ENCODE assay signal across 8 mouse cellular contexts in the genomic region with DNA sequence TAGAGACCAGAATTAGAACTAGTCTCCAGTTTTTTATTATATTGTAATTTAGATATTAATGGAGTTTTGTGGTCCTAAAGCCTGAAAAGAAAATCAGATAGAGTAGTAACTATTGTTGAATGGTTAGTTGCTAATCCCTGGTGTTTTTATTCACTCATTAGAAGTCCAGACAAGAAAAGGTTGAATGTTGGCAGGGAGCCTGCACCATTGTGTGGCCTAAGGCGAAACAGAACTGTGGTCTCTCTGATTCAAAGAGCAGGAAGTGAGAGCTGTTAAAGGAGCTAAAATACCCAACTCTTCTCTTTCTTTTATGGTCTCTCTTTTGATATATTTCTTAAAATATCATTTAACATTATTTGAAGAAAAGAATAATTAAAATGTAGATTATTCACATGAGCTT. TPM values are rescaled to one million over a fixed set of nuclear protein-coding genes. Genes with fewer than 3 reads are reported as not detected.
DNase-seq lines count a peak whose midpoint lies in the region; ATAC-seq and TF ChIP-seq lines count a peak whose summit lies in the region.

No protein-coding gene starts in this region.

- no peak for TF ChIP-seq CTCF in stomach, postnatal 0 days (IDR thresholded peaks at IDR 0.05; ENCODE audit: low read depth)

- H3K36me3 ChIP-seq in stomach, postnatal 0 days (ENCODE audit: control insufficient read depth, insufficient read depth, low read length) = no peaks in the 10 kb centered on the region

- no peaks in the 10 kb centered on the region for H3K4me1 ChIP-seq in stomach, postnatal 0 days (replicated peaks; ENCODE audit: control insufficient read depth, insufficient read depth)

- no peak overlapping the region for H3K4me3 ChIP-seq in stomach, postnatal 0 days (ENCODE audit: low read depth, low read length)

- H3K9me3 ChIP-seq in stomach, postnatal 0 days (ENCODE audit: control insufficient read depth, low read length) = no peaks in the 10 kb centered on the region

- DNase-seq in embryo, embryonic 10 days (ENCODE audit: low spot score) = peak; percentile 21
- no peak for DNase-seq in embryo, embryonic 11 days
- DNase-seq in 3T3-L1 (ENCODE audit: low read depth, low spot score) = peak; percentile 55
- peak; percentile 25 to 39 for DNase-seq in cerebellum, postnatal 36 days
- peak; percentile 26 to 28 for DNase-seq in layer of hippocampus, adult 8-10 months (ENCODE audit: low spot score in 2 of 2)
- peak; percentile 28 for DNase-seq in stomach, postnatal 0 days (ENCODE audit: low spot score)
- DNase-seq in thymus, postnatal 25 days = no peak
- no peak for DNase-seq in spleen, postnatal 10 days (ENCODE audit: low spot score in 2 of 2)

- no peaks in the 10 kb centered on the region for H3K27me3 ChIP-seq in stomach, postnatal 0 days (ENCODE audit: control insufficient read depth, insufficient read depth, low read length)

- WGBS in stomach, postnatal 0 days = 40% methylated on average over 1 of the region's 1 CpGs

- H3K4me2 ChIP-seq in stomach, postnatal 0 days (replicated peaks; ENCODE audit: low read depth) = no peak overlapping the region

- ATAC-seq in stomach, postnatal 0 days (ENCODE audit: low FRiP score, low TSS enrichment) = no peak

- no peak for TF ChIP-seq EP300 in stomach, postnatal 0 days (optimal IDR thresholded peaks at IDR 0.05)

- H3K27ac ChIP-seq in stomach, postnatal 0 days (replicated peaks) = no peak overlapping the region

- H3K9ac ChIP-seq in stomach, postnatal 0 days (ENCODE audit: low read length) = no peak overlapping the region

RNA-seq across cellular contexts. Expression of a gene that starts 32.1 kb away (rescaled TPM):
- total RNA-seq in layer of hippocampus, adult 8-10 months (2022) = 10 to 100 TPM; 87.7 to 93.2 (median 90.8) TPM
- 5.2 and 5.6 TPM in 2 replicates for polyA plus RNA-seq in stomach, postnatal 0 days (2015; fragmentation: Nextera tagmentation; extraction: Ambion mirVana)

Comparison
In these comparisons a context has a peak if more than half of its experiments do, and no peak if none do; other contexts are left out.
1. DNase-seq: peak in embryo, embryonic 10 days (single experiment), 3T3-L1 (single experiment), cerebellum, postnatal 36 days (2 of 2), layer of hippocampus, adult 8-10 months (2 of 2) and stomach, postnatal 0 days (single experiment); none in embryo, embryonic 11 days (single experiment), thymus, postnatal 25 days (single experiment) and spleen, postnatal 10 days (0 of 2).